Mouse (Mus musculus) megakaryocyte-erythroid progenitor cell, adult 5-6 weeks (primary cell): Measurements from ENCODE around the gene S100a6. TPM values are rescaled to one million over a fixed set of nuclear protein-coding genes. Genes with fewer than 3 reads are reported as not detected.

ENCODE experiments used
- ATAC-seq: replicated peaks from 2 replicates; pipeline ENCODE4 v1.8.0; 2016; ENCODE audit warnings: mild to moderate bottlenecking, inconsistent platforms; ENCODE audit not compliant: severe bottlenecking, poor library complexity, low FRiP score, low TSS enrichment
- total RNA-seq, 2 experiments: library from RNA; stranded (forward) in 1 of 2; stranded (reverse) in 1 of 2; fragments of 200-1000, 215-1000 nt in 1 of 2; fragments of >200 nt in 1 of 2; fragmentation: Nextera tagmentation in 1 of 2; gene quantifications; 2 replicates each; pipeline ENCODE4 v1.2.3; 2014 to 2017

The S100a6 gene
- total RNA-seq, 2 experiments from 2014 or later = 0.94 to 21.9 TPM

DNA sequence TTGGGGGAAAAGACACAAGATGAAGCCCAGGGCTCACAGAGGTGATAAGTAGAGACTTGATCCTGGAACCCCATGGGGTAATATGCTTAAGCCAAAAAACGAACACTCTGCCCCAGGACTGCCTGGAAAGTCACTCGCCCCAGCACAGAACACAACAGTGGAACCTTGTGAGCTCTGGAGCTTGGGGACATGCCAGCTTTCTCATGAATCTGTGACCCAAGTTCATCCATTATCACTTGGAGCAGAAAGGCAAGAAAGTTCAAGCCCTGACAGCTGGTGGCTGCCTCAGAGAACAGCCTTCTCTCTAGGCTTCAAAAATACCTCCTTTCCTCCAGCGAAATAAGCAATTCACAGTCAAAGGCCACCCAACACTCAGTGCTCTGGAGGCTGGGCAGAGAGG, 13.3 kb upstream of the S100a6 start:
- no peak for ATAC-seq

DNA sequence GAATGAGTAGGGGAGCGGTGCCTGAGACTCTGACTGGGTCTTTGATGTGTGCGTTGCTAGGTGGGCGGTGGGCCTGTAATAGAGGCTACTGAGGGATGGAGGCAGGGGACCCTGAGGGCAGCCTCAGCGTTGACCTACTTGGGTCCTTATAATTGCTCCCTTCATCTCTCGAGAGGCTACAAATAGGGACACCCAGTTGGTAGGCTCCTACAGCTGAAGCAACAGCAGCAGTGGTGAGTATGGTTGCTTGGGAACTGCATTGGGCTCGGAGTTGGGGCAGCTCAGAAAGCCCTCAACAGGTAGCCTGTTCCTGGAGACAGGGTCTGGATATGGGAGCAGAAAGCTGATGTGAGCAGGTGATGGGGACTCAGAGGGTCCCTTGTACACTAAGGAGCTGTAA, 12.6 kb upstream of the S100a6 start:
- no peak for ATAC-seq

DNA sequence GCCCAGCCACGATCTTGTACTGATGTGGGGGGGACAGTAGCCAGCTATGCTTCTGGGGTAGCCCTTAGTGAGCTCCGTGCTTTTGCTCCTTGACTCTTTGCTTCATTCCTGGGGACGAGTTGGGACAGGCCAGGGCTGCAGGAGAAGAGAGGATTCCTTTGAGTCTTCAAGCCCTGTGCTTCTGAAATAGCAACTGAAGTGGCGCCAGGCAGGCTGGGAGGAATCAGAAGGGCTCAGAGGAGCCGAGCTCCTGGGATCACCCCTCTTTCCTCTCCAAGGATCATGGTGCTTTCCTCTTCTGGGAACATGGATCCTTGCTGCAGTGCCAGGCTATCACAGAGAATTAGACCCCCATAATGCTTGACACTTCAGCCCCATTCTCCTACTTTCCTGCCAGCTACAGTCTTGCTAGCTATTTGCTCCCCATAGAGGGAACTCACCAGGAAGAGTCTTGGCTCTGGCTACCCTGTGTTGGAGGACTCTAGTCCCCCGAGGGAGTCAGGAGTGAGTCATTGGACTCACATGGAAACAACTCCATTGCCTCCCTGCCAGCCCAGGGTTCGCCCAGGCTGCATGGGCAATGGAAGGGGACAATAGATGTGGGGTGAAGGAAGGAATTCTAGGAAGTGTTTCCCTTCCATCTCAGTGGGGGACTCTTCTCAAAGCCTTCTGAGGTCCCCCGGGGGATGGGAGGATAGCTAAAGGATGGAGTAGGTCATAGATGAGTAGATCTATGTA, 12.1 kb upstream of the S100a6 start:
- no peak for ATAC-seq

DNA sequence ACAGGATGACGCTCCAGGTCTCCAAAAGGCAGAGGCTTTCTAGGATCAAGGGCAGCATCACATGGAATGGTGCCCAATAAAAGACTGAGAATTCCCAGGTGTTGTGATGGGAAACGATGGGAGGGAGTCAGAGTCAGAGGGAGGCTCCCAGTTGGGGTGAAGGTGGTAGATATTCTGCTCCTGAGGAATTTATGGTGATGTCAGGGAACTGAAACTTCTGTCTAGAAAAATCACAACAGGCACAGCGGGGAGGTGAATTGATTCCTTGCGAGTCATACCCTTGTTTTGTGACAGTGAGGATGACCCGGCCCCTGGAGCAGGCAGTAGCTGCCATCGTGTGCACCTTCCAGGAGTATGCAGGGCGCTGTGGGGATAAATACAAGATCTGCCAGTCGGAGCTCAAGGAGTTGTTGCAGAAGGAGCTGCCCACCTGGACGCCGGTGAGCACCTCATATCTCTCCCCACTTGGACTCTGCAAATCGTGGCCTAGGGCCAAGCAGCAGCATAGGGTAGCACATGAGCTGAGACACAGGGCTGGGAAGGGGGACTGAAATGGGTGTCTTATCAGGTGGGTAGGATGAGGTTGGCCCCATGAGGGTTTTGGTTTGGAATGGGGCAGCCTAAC, 11.1 kb upstream of the S100a6 start, which contains the start of gene Gm42674:
TSS of gene Gm42674 (plus strand) at position 419 of the 625 bp plus-strand sequence.
- no peak for ATAC-seq

DNA sequence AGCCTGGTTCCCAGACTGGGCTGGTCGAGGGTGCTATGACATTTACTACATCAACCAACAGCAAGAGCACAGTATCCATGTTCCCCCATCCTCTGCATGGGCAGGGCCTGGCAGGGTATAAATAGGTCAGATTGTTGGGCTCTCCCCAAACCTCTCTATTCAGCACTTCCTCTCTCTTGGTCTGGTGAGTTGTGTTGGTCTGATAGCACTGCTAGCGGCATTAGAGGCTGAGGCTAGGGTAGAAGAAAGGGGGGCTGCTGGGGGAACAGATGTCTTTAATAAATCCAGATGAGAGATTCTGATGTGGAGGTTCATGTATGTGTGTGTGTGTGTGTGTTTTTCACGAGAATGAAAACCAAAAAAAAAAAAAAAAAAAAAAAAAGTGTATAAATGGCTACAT, 9.1 kb upstream of the S100a6 start, which contains the start of gene S100a4:
TSS of gene S100a4 (plus strand) at position 149 of the 400 bp plus-strand sequence.
- peak; percentile 64 for ATAC-seq

DNA sequence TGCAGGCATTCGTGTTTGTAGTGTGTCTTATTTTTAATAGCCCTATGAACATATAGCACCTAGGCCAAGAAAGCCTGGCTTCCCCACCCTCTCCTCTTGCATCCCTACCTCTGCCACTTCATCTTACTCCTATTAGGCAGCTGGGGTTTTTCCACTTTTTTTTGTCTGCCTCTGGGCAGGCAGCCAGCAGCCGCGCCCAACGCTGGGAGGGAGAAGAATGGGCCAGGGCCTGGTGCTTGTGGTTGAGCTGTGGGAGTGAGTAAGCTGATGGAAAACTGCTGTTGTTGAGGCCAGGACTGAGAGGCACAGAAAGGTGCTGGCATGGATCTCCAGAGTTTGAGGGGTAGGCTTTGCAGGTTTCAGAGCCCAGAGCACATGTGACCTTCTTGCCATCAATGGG, 8.3 kb upstream of the S100a6 start:
- ATAC-seq = peak; percentile 73

DNA sequence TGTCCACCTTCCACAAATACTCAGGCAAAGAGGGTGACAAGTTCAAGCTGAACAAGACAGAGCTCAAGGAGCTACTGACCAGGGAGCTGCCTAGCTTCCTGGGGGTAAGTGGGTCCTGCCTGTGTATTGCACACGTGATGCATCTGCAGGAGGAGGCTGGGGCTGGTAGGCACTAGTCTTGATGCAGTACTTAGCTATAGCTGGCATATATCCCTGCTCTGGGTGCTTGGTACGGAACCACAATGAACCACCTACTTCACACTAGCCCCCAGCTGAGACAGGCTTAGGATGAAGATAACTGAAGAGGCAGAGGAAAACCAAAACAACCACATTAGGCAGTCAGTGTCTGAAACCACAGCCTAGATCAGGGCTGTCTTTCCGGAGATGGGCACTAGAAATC, 7.6 kb upstream of the S100a6 start:
- 0 out of 2 replicates have a peak, but pooled peaks have one; percentile 14 for ATAC-seq

DNA sequence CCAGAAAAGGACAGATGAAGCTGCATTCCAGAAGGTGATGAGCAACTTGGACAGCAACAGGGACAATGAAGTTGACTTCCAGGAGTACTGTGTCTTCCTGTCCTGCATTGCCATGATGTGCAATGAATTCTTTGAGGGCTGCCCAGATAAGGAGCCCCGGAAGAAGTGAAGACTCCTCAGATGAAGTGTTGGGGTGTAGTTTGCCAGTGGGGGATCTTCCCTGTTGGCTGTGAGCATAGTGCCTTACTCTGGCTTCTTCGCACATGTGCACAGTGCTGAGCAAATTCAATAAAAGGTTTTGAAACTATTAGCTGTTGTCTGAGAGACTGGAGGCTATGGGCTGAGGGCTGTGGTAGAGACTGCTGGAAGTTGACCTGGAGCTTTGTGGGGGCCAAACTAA, 6.9 kb upstream of the S100a6 start:
- ATAC-seq = no peak

DNA sequence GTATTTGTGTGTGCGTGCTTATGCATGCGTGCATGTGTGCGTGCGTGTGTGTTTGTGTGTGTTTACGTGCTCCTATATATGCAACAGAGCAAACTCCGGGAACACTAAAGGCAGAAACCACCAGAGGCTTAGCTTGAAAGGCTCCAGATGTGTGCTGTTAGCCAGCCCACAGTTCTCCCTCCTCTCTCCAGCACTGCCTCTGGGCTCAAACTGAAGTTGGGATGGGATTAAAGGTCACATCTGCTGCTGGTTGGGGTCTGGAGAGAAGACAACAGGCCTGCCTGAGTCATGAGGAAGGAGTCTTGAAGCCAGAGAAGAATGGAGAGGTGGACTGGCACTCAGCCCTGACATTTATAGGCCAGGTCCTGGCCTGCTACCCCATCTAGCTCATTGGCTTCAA, 6.5 kb upstream of the S100a6 start:
- ATAC-seq = no peak

DNA sequence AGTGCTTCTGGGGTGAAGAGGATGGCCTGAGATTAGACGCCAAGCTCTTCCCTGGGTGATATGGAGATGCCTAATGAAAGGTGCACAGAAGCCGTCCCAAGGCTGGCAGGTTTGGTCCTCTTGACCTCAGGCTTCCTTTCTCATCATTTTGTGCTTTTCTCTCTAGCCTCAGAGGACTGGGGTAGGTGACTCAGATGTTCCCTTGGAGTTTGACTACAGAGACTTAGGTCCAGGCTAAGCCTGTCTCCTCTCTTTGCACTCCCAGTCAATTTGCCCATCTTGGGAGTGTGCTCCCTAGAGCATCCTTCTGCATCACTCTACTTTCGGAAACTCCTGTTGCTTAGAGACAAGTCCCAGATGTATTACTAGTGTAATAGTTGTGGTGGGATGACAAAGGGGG, 5.3 kb upstream of the S100a6 start:
- no peak for ATAC-seq

DNA sequence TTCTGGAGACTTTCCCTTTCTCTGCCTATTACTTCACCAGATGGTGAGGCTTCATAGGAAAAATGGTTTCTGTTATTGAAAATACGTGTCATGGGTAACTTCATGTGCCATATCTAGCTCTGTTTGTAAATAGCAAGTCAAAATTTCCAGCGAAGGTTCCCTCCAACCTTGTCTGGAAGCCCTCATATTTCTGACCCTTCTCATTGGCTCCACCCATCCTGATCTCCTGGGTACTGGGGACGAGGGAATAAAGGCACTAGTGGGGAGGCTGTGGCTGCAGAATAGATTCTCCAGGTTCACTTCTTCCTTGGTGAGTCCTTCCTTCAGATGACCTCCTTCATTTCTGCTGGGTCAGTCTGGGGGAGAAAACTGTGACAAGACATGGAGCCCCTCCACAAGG, 4.5 kb upstream of the S100a6 start, which contains the start of gene S100a5:
TSS of gene S100a5 (plus strand) at position 301 of the 400 bp plus-strand sequence.
- no peak for ATAC-seq

DNA sequence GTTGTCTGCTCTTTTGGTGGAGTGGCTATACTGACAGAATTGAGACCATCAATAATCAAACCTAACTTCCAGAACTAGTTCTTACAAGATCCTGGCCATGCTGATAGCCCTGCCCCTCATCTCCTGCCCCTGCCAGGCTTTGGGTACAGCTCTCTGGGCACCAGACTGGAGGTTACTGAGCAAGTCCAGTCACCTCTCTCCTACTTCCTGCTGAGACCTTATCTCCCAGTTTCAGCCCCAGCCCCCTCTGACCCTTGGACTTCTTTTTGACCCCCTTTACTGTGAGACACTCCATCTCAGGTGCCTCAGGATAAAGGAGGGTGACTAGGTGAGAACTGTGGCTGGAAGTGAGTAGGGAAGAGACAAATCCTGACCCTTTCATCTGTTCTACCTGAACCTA, 3.6 kb upstream of the S100a6 start:
- no peak for ATAC-seq

DNA sequence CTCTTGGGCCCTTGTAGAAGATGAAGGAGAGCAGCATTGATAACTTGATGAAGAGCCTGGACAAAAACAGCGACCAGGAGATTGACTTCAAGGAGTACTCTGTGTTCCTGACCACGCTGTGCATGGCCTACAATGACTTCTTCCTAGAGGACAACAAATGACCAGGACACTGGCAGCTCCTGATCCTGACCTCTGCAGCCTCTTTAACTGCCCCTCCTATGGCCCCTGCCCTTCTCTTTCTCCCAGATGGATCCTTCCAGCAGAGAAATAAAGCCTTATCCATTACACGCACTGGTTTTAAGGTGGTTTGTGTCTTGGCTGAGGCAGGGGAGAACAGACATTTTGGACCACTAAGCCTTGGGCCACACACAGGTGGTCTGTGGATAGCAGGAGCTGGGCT, 1.2 kb upstream of the S100a6 start:
- no peak for ATAC-seq

DNA sequence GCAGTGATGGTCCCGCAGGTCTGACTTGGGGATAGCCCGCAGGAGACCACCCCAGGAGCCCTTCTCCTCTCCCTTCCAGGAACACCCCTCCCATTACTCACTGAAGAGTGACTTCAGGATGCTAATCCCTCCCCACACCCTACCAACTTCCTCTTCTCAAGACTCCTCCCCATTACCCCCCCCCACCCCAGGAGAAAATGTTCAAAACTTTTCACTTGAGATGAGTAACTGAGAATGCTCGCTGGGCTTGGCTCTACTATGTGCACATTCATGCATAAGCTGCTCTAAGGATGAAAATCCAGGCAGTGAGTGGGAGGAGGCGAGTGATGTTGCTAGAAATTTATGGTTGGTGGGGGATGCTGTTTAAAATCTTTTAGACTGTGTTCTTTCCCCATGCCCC, 621 bp upstream of the S100a6 start:
- no peak for ATAC-seq

DNA sequence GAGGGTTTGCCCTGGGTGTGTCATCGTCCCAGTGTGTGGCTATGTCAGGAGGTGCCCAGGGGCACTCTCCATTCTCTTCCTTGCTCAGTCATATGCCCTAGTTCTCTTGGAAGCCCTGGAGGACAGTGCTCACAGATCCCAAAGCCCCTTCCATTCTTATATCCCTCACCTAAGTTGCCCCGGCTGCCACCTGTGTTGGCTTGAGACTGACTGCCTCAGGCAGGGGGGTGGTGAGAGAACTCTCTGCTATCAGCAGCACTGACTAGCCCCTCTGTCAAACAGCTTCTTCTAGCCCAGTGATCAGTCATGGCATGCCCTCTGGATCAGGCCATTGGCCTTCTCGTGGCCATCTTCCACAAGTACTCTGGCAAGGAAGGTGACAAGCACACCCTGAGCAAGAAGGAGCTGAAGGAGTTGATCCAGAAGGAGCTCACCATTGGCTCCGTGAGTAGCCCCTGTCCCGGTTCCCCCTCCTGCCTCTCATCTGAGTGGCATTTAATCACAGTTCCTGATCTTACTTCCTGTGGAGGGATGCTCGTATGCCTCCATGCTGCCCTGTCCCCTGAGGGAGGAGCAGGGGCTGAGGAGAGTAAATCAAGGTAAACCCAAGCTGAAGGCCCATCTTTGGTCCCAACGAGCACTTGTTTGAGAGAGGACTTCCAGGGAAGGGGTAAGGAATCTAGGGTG, 922 bp downstream of the S100a6 start:
- no peak for ATAC-seq

DNA sequence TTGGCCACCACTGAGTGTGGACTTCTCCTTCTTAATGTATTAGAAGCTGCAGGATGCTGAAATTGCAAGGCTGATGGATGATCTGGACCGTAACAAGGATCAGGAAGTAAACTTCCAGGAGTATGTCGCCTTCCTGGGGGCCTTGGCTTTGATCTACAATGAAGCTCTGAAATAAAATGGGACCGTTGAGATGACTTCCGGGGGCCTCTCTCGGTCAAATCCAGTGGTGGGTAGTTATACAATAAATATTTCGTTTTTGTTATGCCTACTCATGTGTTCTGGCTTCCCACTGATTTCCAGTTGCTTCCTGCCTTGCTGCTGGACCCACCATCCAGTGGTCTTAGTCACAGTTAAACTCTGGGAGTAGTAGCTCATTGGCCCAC, 1.5 kb downstream of the S100a6 start:
- no peak for ATAC-seq

DNA sequence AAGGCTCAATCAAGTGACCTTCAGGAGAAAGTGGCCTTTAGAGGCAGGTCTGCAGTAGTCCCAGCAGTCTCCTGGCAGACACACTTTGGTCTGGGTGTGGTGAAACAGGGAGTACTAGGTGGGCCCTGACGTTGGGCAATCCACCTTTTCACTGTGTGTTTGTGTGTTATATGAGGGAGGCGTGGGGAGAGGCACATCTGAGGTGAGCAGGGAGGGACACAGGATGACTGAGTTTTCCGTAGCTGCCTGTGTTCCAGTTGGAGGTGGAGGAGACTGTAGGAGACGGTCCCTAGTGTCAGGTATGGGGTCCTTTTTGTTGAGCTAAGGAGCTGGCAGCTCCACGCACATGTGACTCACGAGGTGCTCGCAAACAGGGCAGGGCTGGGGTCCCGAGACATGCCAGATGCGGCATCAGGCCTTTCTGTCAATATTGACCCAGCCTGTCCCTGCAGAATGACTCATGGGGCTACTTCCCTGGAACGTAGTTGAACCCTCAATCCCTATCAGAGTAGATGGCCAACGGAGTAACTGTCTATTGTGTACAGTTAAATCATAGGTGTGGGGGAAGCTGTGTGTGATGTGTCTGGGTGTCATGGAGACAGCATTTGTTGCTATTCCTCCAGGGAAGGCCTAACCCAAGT, 2.0 kb downstream of the S100a6 start:
- ATAC-seq = no peak

DNA sequence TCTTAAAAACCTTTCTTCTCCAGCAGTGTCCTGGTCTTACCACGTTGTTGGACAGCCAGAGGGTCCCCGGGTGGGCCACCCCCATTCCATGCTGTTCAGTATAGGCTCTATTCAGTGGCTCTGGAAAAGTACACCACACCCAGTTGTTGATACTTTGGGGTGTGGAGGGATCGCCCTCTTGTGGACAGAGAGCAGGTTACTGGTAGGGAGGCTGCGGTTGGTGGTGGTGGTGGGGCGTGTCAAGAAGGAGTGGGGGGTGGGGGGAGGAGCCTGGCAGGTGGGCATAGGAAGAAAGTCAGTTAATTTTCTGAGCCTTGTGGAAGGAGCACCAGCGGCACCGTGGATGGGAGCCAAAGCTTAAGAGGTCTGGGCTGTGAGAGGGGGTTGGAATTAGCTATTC, 2.7 kb downstream of the S100a6 start:
- ATAC-seq = peak; percentile 91

DNA sequence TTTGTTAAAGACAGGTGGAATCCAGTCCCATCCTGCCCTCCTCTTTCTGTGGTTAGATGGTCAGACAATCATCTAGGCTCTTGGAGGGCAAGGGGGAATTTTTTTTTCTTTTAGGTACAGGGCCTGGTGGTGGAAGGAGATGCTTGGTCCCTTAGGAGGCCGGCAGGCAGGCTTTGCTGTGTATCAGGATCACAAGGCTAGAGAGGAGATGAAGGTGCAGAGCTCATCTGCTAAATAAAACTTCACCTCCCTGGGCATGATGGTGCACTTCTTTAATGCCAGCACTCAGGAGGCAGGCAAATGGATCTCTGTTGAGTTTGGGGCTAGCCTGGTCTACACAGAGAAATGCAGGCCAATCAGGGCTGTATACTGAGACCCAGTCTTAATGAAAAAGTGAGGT, 3.2 kb downstream of the S100a6 start:
- no peak for ATAC-seq

DNA sequence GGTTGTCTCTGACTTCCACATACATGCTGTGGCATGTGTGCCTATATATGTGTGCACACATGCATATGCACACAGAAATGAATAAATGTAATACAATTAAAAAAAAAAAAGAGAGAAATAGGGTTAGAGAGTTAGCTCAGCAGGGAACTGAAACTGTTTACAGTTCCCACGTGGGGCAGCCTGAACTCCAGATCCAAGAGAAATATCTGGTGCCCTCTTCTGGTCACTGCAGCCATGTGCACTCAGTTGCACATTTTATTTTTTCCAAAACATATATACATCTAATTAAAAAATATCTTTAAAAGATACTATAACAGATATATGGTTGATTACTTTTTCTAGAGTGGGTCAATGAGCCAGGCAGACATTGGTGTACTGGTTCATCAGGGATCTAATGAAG, 4.9 kb downstream of the S100a6 start:
- no peak for ATAC-seq
